Mouse (Mus musculus) small intestine, adult 2 months (tissue): ENCODE results near the gene Nkpd1.

Source experiments
- CTCF ChIP-seq: fragments of 200-500 bp; IDR thresholded peaks from 2 replicates; pipeline ENCODE4 v1.5.1; 2012; ENCODE audit warnings: low read depth, mild to moderate bottlenecking, control low read depth, inconsistent platforms, low read length, moderate library complexity, mixed read lengths; ENCODE audit not compliant: insufficient replicate concordance, insufficient read length; ENCODE audit errors: extremely low read depth
- POLR2A ChIP-seq: fragments of 200-500 bp; IDR thresholded peaks from 2 replicates; pipeline ENCODE4 v1.6.1; 2012; ENCODE audit warnings: low read depth, mild to moderate bottlenecking, control low read depth, inconsistent platforms, low read length, moderate library complexity

DNA sequence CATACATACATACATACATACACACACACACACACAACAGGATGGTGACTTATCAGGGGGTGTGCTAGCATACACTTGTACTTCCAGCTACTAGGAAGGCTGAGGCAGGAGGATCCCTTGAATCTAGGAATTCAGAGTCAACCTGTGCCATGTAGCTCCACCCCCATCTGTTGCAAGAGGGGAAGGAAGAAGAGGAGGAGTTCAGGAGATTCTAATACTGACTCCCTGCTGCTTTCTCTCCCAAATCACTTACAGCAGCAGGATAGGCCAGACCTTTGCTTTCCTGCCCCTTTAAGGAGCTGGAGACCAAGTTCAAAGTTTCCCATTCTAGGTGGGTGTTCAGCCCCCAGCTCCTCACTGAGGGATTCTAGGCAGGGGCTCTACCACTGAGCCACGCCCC, 32.1 kb upstream of the Nkpd1 start:
- TF ChIP-seq CTCF, result no peak
- TF ChIP-seq POLR2A, result no peak
